Mouse (Mus musculus) small intestine, adult 2 months (tissue): ENCODE measurements at regions not wholly inside any gene's neighbourhood (a gene's known extent, or its start where the extent isn't known, plus 50 kb on each side); places are given as distances from the start of the nearest gene placed in this dataset.

Experiments
- CTCF ChIP-seq: fragments of 200-500 bp; IDR thresholded peaks from 2 replicates; pipeline ENCODE4 v1.5.1; 2012; ENCODE audit warnings: low read depth, mild to moderate bottlenecking, control low read depth, inconsistent platforms, low read length, moderate library complexity, mixed read lengths; ENCODE audit not compliant: insufficient replicate concordance, insufficient read length; ENCODE audit errors: extremely low read depth
- POLR2A ChIP-seq: fragments of 200-500 bp; IDR thresholded peaks from 2 replicates; pipeline ENCODE4 v1.6.1; 2012; ENCODE audit warnings: low read depth, mild to moderate bottlenecking, control low read depth, inconsistent platforms, low read length, moderate library complexity

DNA sequence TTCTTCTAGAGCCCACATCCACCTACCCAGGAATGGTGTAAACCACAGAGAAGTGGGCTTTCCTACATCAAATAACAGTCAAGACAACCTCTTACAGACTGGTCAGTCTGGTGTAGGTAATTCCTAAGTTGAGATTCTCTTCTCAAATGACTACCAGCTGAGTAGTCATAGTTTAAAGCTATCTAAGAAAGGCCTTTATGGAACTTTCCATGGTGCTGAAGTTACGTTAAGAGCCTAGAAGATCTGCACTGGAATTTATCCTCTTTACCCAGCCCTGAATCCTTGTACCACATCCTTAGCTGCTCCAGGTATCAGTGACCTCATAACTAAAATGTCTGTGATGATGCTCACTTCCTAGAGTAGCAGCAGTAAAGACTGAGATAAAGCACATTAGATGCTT is 385.2 kb downstream of the 1810013L24Rik start:
- TF ChIP-seq CTCF, result no peak
- TF ChIP-seq POLR2A, result no peak
